ENCODE assay signal across 19 mouse cellular contexts in genomic region chr6:101411064-101411463, GRCm38 (mm10). TPM values are rescaled to one million over a fixed set of nuclear protein-coding genes. Genes with fewer than 3 reads are reported as not detected.
DNase-seq lines count a peak whose midpoint lies in the region; ATAC-seq lines count a peak whose summit lies in the region.
"Had no signal": no experiment of that assay in that cellular context is flagged by ENCODE, and none has a peak within 500 bp of the region (broad histone marks: within the 10 kb centered on the region; RNA-seq: fewer than 3 reads in every experiment).

No protein-coding gene starts in this region.

- no peak overlapping the region for H3K9ac ChIP-seq in kidney, embryonic 15.5 days
- no peak overlapping the region for H3K9ac ChIP-seq in neural tube, embryonic 15.5 days (replicated peaks)
- H3K9ac ChIP-seq: embryonic facial prominence, embryonic 13.5 days; forebrain, embryonic 13.5 days; forebrain, postnatal 0 days; heart, embryonic 15.5 days; hindbrain, embryonic 15.5 days had no signal

- ATAC-seq in kidney, embryonic 15.5 days (replicated peaks; ENCODE audit: low FRiP score), result peak; percentile 52; the same call in 1 of the 2 replicates
- no peak for ATAC-seq in neural tube, embryonic 15.5 days (ENCODE audit: low FRiP score)
- ATAC-seq: forebrain, embryonic 13.5 days; forebrain, postnatal 0 days had no signal

- no peak overlapping the region for H3K4me3 ChIP-seq in kidney, embryonic 15.5 days (replicated peaks)
- no peak overlapping the region for H3K4me3 ChIP-seq in neural tube, embryonic 15.5 days (replicated peaks)
- H3K4me3 ChIP-seq in forebrain, embryonic 10.5 days, result no peak overlapping the region
- H3K4me3 ChIP-seq: embryonic facial prominence, embryonic 13.5 days; forebrain, embryonic 13.5 days; heart, adult 2 months; heart, embryonic 15.5 days; hindbrain, embryonic 15.5 days had no signal

- no peak overlapping the region for H3K4me2 ChIP-seq in kidney, embryonic 15.5 days
- no peak overlapping the region for H3K4me2 ChIP-seq in neural tube, embryonic 15.5 days
- H3K4me2 ChIP-seq: embryonic facial prominence, embryonic 13.5 days; forebrain, embryonic 13.5 days; heart, embryonic 11.5 days; heart, embryonic 15.5 days; hindbrain, embryonic 15.5 days had no signal

- no peaks in the 10 kb centered on the region for H3K36me3 ChIP-seq in kidney, embryonic 15.5 days
- H3K36me3 ChIP-seq in neural tube, embryonic 15.5 days, result no peaks in the 10 kb centered on the region
- no peaks in the 10 kb centered on the region for H3K36me3 ChIP-seq in forebrain, embryonic 10.5 days (replicated peaks)
- H3K36me3 ChIP-seq: embryonic facial prominence, embryonic 13.5 days; heart, embryonic 15.5 days; hindbrain, embryonic 15.5 days had no signal

- H3K27ac ChIP-seq in kidney, embryonic 15.5 days, result no peak overlapping the region
- no peak overlapping the region for H3K27ac ChIP-seq in neural tube, embryonic 15.5 days (replicated peaks)
- H3K27ac ChIP-seq in forebrain, embryonic 10.5 days, result no peak overlapping the region
- H3K27ac ChIP-seq: embryonic facial prominence, embryonic 13.5 days; forebrain, embryonic 13.5 days; heart, adult 2 months; heart, embryonic 15.5 days; hindbrain, embryonic 15.5 days had no signal

- H3K27me3 ChIP-seq in kidney, embryonic 15.5 days, result no peaks in the 10 kb centered on the region; the same call in 1 of the 2 replicates
- H3K27me3 ChIP-seq in neural tube, embryonic 15.5 days (replicated peaks), result no peaks in the 10 kb centered on the region
- H3K27me3 ChIP-seq in forebrain, embryonic 10.5 days (ENCODE audit: poor library complexity, severe bottlenecking), result no peaks in the 10 kb centered on the region
- H3K27me3 ChIP-seq: embryonic facial prominence, embryonic 13.5 days; forebrain, embryonic 13.5 days; heart, embryonic 15.5 days; hindbrain, embryonic 15.5 days had no signal

- H3K4me1 ChIP-seq in kidney, embryonic 15.5 days, result 0 out of 2 replicates have a peak, but pooled peaks cover 2% of the 10 kb centered on the region
- no peaks in the 10 kb centered on the region for H3K4me1 ChIP-seq in neural tube, embryonic 15.5 days
- peaks cover 20% of the 10 kb centered on the region for H3K4me1 ChIP-seq in forebrain, embryonic 10.5 days
- H3K4me1 ChIP-seq: embryonic facial prominence, embryonic 13.5 days; heart, embryonic 15.5 days; hindbrain, embryonic 15.5 days had no signal

- WGBS in kidney, embryonic 15.5 days, result 11% methylated on average over 2 of the region's 2 CpGs
- WGBS in neural tube, embryonic 15.5 days, result 10% methylated on average over 2 of the region's 2 CpGs
- 37% methylated on average over 2 of the region's 2 CpGs for WGBS in forebrain, embryonic 10.5 days

- H3K9me3 ChIP-seq in kidney, embryonic 15.5 days (replicated peaks), result no peaks in the 10 kb centered on the region
- no peaks in the 10 kb centered on the region for H3K9me3 ChIP-seq in neural tube, embryonic 15.5 days (replicated peaks)
- H3K9me3 ChIP-seq in forebrain, embryonic 10.5 days, result no peaks in the 10 kb centered on the region
- H3K9me3 ChIP-seq: embryonic facial prominence, embryonic 13.5 days; forebrain, embryonic 13.5 days; heart, embryonic 15.5 days; hindbrain, embryonic 15.5 days had no signal

- no peak for DNase-seq in kidney, adult 18-20 months
- peak; percentile 55 for DNase-seq in neural tube, embryonic 10.5 days (ENCODE audit: extremely low spot score, low spot score)
- DNase-seq in embryo, embryonic 9.5 days (ENCODE audit: extremely low spot score), result peak; percentile 54
- no peak for DNase-seq in forebrain, embryonic 10.5 days (ENCODE audit: extremely low spot score, low spot score)
- DNase-seq: adrenal gland, adult 2 months; cerebellum, adult 11-12 months; cerebellum, adult 9-10 months; cerebellum, postnatal 25 days; forebrain, postnatal 0 days; gastrocnemius, postnatal 14 days; heart, adult 2 months; heart, postnatal 14 days had no signal

RNA-seq across cellular contexts. Expression of gene Pdzrn3, which starts 33.4 kb away (rescaled TPM):
- 9.3 and 9.9 TPM in 2 replicates for polyA plus RNA-seq in kidney, embryonic 15.5 days (2015; fragmentation: Nextera tagmentation; extraction: Ambion mirVana)
- 22.9 and 24.6 TPM in 2 replicates for polyA plus RNA-seq in neural tube, embryonic 15.5 days (2015; fragmentation: Nextera tagmentation; extraction: Ambion mirVana)
- 3.7 and 4.6 TPM in 2 replicates for polyA plus RNA-seq in forebrain, embryonic 10.5 days (2016; fragmentation: Nextera tagmentation; extraction: Ambion mirVana)

Comparison
In these comparisons a context has a peak if more than half of its experiments do, and no peak if none do; other contexts are left out.
1. DNase-seq: peak in neural tube, embryonic 10.5 days (single experiment) and embryo, embryonic 9.5 days (single experiment); none in kidney, adult 18-20 months (single experiment) and forebrain, embryonic 10.5 days (single experiment).